Mouse (Mus musculus) forebrain, embryonic 11.5 days (tissue): Measurements from ENCODE around the gene Fpr2. TPM values are rescaled to one million over a fixed set of nuclear protein-coding genes. Genes with fewer than 3 reads are reported as not detected.
"Not testable (repeated sequence)": the region's sequence is repeated elsewhere in the genome, so short reads cannot be mapped to it uniquely, and the experiment has no call there.

ENCODE experiments used
- ATAC-seq: fragments of 200-750 bp; cut with Nextera tagmentation; replicated peaks from 2 replicates; pipeline ENCODE4 v1.8.0; 2017; ENCODE audit warnings: moderate TSS enrichment; ENCODE audit not compliant: low FRiP score
- DNase-seq: peaks from one replicate; pipeline ENCODE4 v3.0.0-alpha.2; 2017; ENCODE audit warnings: low spot score
- H3K27ac ChIP-seq: fragments of 300-500 bp; sonication (generic); 2 replicates; pipeline ENCODE4 v1.5.1; 2014; ENCODE audit warnings: low read depth, low read length
- H3K27me3 ChIP-seq: fragments of 300-500 bp; sonication (generic); 2 replicates; pipeline ENCODE4 v1.6.1; 2014; ENCODE audit warnings: mild to moderate bottlenecking, low read length, mixed read lengths; ENCODE audit not compliant: control insufficient read depth, insufficient read depth
- H3K36me3 ChIP-seq: fragments of 300-500 bp; sonication (generic); 2 replicates; pipeline ENCODE4 v1.6.1; 2014; ENCODE audit warnings: mild to moderate bottlenecking, low read length, moderate library complexity, mixed read lengths; ENCODE audit not compliant: control insufficient read depth, insufficient read depth
- H3K4me1 ChIP-seq: fragments of 300-500 bp; sonication (generic); replicated peaks from 2 replicates; pipeline ENCODE4 v1.6.1; 2014; ENCODE audit warnings: low read length, mixed read lengths; ENCODE audit not compliant: control insufficient read depth, insufficient read depth
- H3K4me2 ChIP-seq: fragments of 300-500 bp; sonication (generic); 2 replicates; pipeline ENCODE4 v1.6.1; 2014; ENCODE audit warnings: low read depth, mild to moderate bottlenecking, low read length, moderate library complexity, mixed read lengths; ENCODE audit not compliant: severe bottlenecking
- H3K4me3 ChIP-seq: fragments of 300-500 bp; sonication (generic); 2 replicates; pipeline ENCODE4 v1.5.1; 2014; ENCODE audit warnings: low read depth, low read length
- H3K9ac ChIP-seq: fragments of 300-500 bp; sonication (generic); 2 replicates; pipeline ENCODE4 v1.6.1; 2014; ENCODE audit warnings: low read length
- H3K9me3 ChIP-seq: fragments of 300-500 bp; sonication (generic); 2 replicates; pipeline ENCODE4 v1.6.1; 2016; ENCODE audit warnings: low read length, mixed read lengths; ENCODE audit not compliant: control insufficient read depth
- WGBS: fragments of 180-500 bp; shearing (Covaris S2); extraction: QIAGEN DNeasy Blood & Tissue Kit; methylation state at CpG from one replicate; pipeline ENCODE4 v1.1.7; 2014; 5-methylcytosine and 5-hydroxymethylcytosine counted together
- polyA plus RNA-seq: library from polyadenylated mRNA; unstranded; fragments of >200 nt; fragmentation: Nextera tagmentation; extraction: Ambion mirVana; gene quantifications from 2 replicates; pipeline ENCODE4 v1.2.1, GENCODE M21; 2014

Fpr2 gene
- polyA plus RNA-seq = not detected in 2 replicates

DNA sequence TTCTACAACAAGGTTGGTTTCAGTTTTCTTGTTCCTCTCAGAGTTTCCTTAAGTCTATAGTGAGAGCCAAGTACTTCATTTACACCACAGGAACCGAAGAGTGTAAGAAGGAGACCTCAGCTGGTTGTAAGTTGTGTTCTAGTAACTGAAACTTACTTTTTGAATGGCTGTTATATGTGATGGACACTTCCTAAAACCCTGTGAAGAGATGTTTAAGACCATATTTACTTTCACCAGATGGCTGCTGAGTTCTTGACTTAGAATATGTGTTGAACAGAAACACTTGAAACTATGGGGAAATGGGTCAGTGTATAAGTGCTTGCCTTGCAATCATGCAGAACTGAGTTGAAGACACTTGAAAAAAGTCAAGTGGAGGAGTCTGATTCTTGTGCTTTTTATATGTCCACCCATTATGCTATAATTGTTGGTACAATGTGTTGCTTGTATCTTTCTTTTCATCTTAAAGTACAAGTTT is at the start of gene Fpr2, which contains the start of gene Fpr3:
Fpr2 (plus strand) TSS at position 51 of the 475 bp plus-strand sequence.
Fpr3 (plus strand) TSS at position 79 of the 475 bp plus-strand sequence.
- Histone ChIP-seq H3K9ac (no peak within 1 kb of the TSS), H3K27me3 (no peaks in the 10 kb centered on the region), H3K4me2 (no peak within 1 kb of the TSS), H3K9me3 (no peaks in the 10 kb centered on the region), H3K27ac (no peak within 1 kb of the TSS), H3K4me3 (no peak within 1 kb of the TSS), H3K4me1 (no peaks in the 10 kb centered on the region), H3K36me3 (no peaks in the 10 kb centered on the region)
- WGBS = 60% methylated on average over 1 of the region's 1 CpGs
- DNase-seq (no peak), ATAC-seq (no peak)

DNA sequence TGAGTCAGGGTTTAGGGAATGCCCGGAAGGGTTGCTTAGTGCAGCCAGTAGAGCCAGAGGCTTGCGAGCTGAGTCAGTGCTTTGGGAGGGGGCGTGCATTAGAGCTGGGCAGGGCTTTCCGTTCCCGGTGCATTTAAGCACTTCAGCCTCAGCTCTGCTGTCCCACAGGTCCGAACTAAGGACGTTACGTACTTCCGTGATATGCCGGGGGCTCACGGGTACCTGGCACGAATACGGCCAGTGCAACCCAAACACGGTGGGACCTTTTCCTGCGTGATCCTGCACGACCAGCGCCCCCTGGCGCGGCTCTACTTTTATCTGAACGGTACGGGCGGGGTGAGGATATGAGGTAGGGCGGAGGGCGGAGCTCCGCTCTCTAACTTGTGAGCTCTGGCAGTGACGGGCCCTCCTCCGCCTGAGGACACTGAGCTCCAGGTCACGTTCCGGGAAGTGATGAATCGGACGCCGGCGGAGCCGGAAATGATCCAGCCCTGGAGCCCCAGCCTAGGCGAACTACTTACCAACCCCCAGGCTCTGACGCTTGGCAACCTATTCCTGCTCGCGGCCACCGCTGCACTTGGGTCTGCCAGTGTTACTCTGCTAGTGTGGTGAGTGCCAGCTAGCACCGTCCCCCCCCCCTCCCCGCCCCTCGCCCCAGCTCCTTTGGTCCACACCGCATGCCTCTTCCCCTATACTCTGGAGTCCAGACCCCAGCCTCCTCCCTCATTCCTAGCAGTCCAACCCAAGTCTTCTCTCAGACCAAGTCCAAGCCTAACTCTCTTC is 49.5 kb upstream of the Fpr2 start:
- peak overlapping the region; percentile 57 for H3K27ac ChIP-seq
- H3K4me2 ChIP-seq = peak overlapping the region; percentile 60
- H3K4me1 ChIP-seq = peaks cover 15% of the 10 kb centered on the region; the same call in 1 of the 2 replicates
- WGBS = 1% methylated on average over 41 of the region's 43 CpGs
- no peaks in the 10 kb centered on the region for H3K27me3 ChIP-seq
- peak; percentile 96 for ATAC-seq
- peak; percentile 92 for DNase-seq
- peak overlapping the region; percentile 54 for H3K9ac ChIP-seq
- no peaks in the 10 kb centered on the region for H3K9me3 ChIP-seq
- H3K36me3 ChIP-seq = no peaks in the 10 kb centered on the region; the same call in 1 of the 2 replicates
- H3K4me3 ChIP-seq = peak overlapping the region; percentile 40

- Histone ChIP-seq H3K9me3 (no peaks in the 10 kb centered on the region), H3K27me3 (no peaks in the 10 kb centered on the region), H3K4me3 (no peak overlapping the region), H3K4me1 (peaks cover 15% of the 10 kb centered on the region; the same call in 1 of the 2 replicates), H3K27ac (no peak overlapping the region), H3K36me3 (no peaks in the 10 kb centered on the region; the same call in 1 of the 2 replicates), H3K9ac (no peak overlapping the region), H3K4me2 (no peak overlapping the region; the same call in 1 of the 2 replicates)
- DNase-seq = no peak
- WGBS = 98% methylated on average over 2 of the region's 2 CpGs
- ATAC-seq = no peak
These were observed 48.3 kb upstream of the Fpr2 start for GRCm38 (mm10) chr17:17839276-17839675.

GRCm38 (mm10) chr17:17840796-17841195 is 46.8 kb upstream of the Fpr2 start:
- H3K4me1 ChIP-seq = peaks cover 12% of the 10 kb centered on the region; the same call in 1 of the 2 replicates
- no peak for DNase-seq
- H3K4me3 ChIP-seq = no peak overlapping the region
- H3K27me3 ChIP-seq = no peaks in the 10 kb centered on the region
- H3K9ac ChIP-seq = no peak overlapping the region
- no peak overlapping the region for H3K27ac ChIP-seq
- WGBS = 93% methylated on average over 7 of the region's 7 CpGs
- no peak overlapping the region for H3K4me2 ChIP-seq
- ATAC-seq = no peak
- no peaks in the 10 kb centered on the region; the same call in 1 of the 2 replicates for H3K36me3 ChIP-seq
- H3K9me3 ChIP-seq = no peaks in the 10 kb centered on the region

DNA sequence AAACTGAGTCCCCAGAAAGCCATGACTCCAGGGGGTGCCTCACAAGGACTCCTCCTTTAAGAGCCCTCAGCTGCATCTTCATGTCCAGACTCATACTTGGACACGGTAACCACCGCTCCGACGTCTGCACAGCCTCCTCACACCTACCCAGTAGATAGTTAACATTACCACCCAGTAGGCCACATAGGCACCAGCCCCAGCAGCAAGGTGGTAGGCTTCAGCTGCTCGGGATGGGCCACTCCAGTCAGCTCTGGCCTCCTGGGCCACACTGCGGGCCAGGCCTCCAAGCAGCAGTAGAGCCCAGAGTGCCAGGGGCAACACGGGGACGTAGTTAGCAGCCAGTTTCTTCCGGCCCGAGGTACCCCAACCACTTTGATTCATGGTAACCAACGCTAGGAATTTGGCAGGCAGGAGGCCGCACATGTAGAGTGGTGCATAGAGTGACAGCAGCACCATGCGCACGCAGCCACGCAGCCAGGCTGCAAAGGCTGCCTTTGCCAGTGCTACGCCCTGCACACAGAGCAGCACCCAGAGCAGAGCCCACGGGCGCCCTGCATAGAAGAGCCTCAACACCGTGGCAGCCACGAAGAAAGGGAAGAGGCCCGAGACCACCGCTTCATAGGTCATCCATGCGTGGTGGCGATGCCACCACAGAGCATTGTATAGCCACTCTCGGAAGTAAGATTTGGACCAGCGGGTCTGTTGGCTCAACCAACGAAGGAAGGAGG is 43.9 kb upstream of the Fpr2 start:
- DNase-seq (no peak), ATAC-seq (peak; percentile 37)
- no peak overlapping the region for H3K27ac ChIP-seq
- WGBS = 82% methylated on average over 27 of the region's 27 CpGs
- H3K36me3 ChIP-seq = no peaks in the 10 kb centered on the region; the same call in 1 of the 2 replicates
- no peaks in the 10 kb centered on the region for H3K9me3 ChIP-seq
- H3K9ac ChIP-seq = no peak overlapping the region
- no peaks in the 10 kb centered on the region for H3K27me3 ChIP-seq
- 0 out of 2 replicates have a peak, but pooled peaks cover 2% of the 10 kb centered on the region for H3K4me1 ChIP-seq
- H3K4me2 ChIP-seq = no peak overlapping the region
- H3K4me3 ChIP-seq = no peak overlapping the region

DNA sequence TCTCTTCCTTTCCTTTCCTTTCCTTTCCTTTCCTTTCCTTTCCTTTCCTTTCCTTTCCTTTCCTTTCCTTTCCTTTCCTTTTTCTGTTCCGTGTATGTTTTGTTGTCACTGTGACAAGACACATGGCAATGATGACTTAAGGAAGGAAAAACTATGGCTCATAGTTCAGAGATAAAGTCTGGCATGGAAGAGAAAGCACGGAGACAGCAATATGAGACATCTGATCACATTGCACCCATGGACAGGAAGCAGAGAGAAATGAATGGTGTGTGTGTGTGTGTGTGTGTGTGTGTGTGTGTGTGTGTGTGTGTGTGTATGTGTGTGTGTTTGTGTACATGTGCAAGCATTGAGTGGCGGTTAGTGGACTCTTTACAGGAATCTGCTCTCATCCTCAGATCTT is 43.0 kb upstream of the Fpr2 start:
- H3K4me2 ChIP-seq, DNase-seq, H3K36me3 ChIP-seq, H3K4me1 ChIP-seq, H3K27me3 ChIP-seq, H3K27ac ChIP-seq, H3K9ac ChIP-seq, H3K4me3 ChIP-seq, ATAC-seq, H3K9me3 ChIP-seq: not testable (repeated sequence)
- 94% methylated on average over 3 of the region's 3 CpGs for WGBS

- DNase-seq (no peak), ATAC-seq (no peak)
- Histone ChIP-seq H3K27me3 (peaks cover 4% of the 10 kb centered on the region; the same call in 1 of the 2 replicates), H3K9ac (no peak overlapping the region), H3K4me3 (no peak overlapping the region), H3K4me2 (no peak overlapping the region), H3K36me3 (no peaks in the 10 kb centered on the region; the same call in 1 of the 2 replicates), H3K4me1 (no peaks in the 10 kb centered on the region), H3K27ac (no peak overlapping the region), H3K9me3 (no peaks in the 10 kb centered on the region)
- 71% methylated on average over 10 of the region's 10 CpGs for WGBS
These were observed 42.2 kb upstream of the Fpr2 start for GRCm38 (mm10) chr17:17845187-17846027.

DNA sequence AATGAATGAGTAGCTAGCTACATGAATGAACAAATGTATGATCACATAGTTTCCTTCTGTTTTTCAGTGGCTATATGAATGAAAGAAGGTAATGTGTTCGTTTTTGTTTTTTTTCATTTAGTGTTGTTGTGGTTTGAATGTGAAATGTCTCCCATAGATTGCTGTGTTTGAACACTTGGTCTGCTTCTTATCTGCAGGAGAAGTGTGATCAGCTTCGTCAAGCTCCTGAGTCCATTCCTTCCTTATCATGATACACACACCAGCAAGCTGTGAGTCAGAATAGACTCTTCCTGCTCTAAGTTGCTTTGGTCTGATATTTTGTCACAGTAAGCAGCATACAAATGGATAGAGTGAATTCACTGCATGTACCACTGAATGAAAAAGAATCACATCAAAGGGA is 38.6 kb upstream of the Fpr2 start:
- no peaks in the 10 kb centered on the region for H3K36me3 ChIP-seq
- H3K9ac ChIP-seq = no peak overlapping the region
- DNase-seq (no peak), ATAC-seq (no peak)
- H3K9me3 ChIP-seq = no peaks in the 10 kb centered on the region
- no peaks in the 10 kb centered on the region for H3K4me1 ChIP-seq
- 82% methylated on average over 2 of the region's 2 CpGs for WGBS
- no peak overlapping the region for H3K4me3 ChIP-seq
- peaks cover 4% of the 10 kb centered on the region; the same call in 1 of the 2 replicates for H3K27me3 ChIP-seq
- H3K27ac ChIP-seq = no peak overlapping the region
- no peak overlapping the region for H3K4me2 ChIP-seq
